Mouse (Mus musculus): ENCODE measurements around the gene Btbd9. TPM values are rescaled to one million over a fixed set of nuclear protein-coding genes. Genes with fewer than 3 reads are reported as not detected.

Btbd9 gene
- polyA plus RNA-seq, 1 experiment: 21.6 TPM

DNA sequence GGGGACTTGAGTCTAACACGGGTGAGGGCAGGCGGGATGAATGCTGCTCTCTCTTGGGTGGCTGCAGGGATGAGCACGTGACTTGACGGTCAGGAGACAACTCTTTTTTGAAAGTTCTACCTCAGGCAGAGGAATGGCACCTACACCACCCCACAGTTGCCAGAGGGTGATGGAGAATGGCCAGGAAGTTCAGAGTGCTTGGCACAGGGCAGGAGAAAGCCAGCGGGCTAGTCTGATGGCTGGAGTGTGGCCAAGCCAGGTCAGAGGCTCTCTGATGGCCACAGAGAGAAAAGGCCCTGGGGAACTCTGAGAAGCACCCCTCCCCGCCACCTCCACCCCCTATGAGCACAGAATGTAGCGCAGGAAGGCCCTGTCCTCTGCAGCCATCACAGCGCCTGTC lies 366.0 kb downstream of the Btbd9 start:
- no peak for TF ChIP-seq CTCF (IDR thresholded peaks at IDR 0.05; ENCODE audit: low read depth, low read length)
- no peak for TF ChIP-seq EP300 (IDR thresholded peaks at IDR 0.05; ENCODE audit: insufficient read depth, low read depth, low read length)
- no peak for TF ChIP-seq POLR2A (IDR thresholded peaks at IDR 0.05; ENCODE audit: insufficient read depth, low read length)
- Histone ChIP-seq H3K4me3 (ENCODE audit: low read depth, low read length) (no peak overlapping the region), H3K4me1 (ENCODE audit: control insufficient read depth, insufficient read depth, low read length) (no peaks in the 10 kb centered on the region), H3K9me3 (replicated peaks; ENCODE audit: control insufficient read depth, insufficient read depth, low read length, poor library complexity, severe bottlenecking) (no peaks in the 10 kb centered on the region), H3K9ac (ENCODE audit: low read depth, poor library complexity, severe bottlenecking) (no peak overlapping the region), H3K36me3 (ENCODE audit: control insufficient read depth, insufficient read depth, low read length, poor library complexity, severe bottlenecking) (no peaks in the 10 kb centered on the region), H3K27ac (ENCODE audit: insufficient read depth, low read length) (no peak overlapping the region), H3K27me3 (ENCODE audit: control insufficient read depth, insufficient read depth, low read length, poor library complexity, severe bottlenecking) (no peaks in the 10 kb centered on the region)

DNA sequence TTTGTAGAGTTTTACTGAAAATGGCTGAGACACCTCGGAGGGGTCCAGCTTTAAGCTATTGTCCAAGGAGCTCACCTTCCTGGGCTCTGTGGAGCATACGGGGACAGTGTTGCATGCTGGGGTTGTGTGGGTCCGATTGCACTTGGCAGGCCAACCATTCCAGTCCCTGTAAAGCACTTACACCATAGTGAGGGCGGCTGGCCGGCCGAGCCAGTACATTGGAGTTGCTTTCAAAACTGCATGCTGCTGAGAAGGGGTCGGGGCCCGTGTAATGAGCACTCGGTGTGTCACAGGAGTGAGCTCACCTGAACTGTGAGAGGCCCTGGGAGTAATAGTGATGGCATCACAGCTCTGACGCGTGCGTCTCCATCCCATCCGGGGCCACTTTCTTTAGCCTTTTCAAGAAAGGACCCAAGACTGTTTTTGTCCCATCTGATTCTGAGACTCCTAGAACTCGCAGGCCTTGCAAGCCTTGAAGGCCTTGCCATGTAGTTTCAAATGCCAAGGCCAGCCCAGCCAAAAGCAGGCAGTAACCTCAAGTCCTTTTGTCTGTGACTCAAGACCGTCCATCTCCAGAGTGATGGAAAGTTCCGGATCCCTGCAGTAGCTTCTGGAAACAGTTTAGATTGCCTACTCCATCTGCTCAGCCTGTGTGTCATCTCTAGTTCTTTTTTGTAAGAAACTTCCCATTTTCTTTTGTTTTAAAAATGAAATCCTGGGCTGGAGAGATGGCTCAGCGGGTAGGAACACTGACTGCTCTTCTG lies 371.0 kb downstream of the Btbd9 start:
- Histone ChIP-seq H3K36me3 (ENCODE audit: control insufficient read depth, insufficient read depth, low read length, poor library complexity, severe bottlenecking) (no peaks in the 10 kb centered on the region), H3K9ac (ENCODE audit: low read depth, poor library complexity, severe bottlenecking) (no peak overlapping the region), H3K9me3 (replicated peaks; ENCODE audit: control insufficient read depth, insufficient read depth, low read length, poor library complexity, severe bottlenecking) (no peaks in the 10 kb centered on the region), H3K27ac (ENCODE audit: insufficient read depth, low read length) (no peak overlapping the region), H3K4me3 (ENCODE audit: low read depth, low read length) (no peak overlapping the region), H3K4me1 (ENCODE audit: control insufficient read depth, insufficient read depth, low read length) (peaks cover 5% of the 10 kb centered on the region), H3K27me3 (ENCODE audit: control insufficient read depth, insufficient read depth, low read length, poor library complexity, severe bottlenecking) (no peaks in the 10 kb centered on the region)
- TF ChIP-seq CTCF (IDR thresholded peaks at IDR 0.05; ENCODE audit: low read depth, low read length) (no peak), POLR2A (IDR thresholded peaks at IDR 0.05; ENCODE audit: insufficient read depth, low read length) (no peak), EP300 (IDR thresholded peaks at IDR 0.05; ENCODE audit: insufficient read depth, low read depth, low read length) (no peak)

DNA sequence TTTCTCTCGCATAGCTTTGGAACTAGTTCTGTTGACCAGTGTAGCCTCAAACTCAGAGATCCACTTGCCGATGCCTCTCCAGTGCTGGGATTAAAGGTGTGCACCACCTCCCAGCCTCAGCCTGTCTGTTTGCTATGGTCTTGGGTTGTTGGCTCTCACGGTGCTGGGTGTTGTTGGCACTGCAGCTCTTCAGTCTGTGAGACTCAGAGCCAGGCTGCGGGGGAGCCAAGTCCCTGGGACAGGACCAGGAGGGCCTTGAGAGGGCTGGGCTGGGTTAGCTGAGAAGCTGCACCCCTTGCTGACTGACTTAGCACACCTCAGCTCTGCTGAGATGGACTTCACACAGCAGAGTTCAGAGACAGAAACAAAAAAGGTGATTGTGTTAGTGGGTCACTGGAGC lies 376.0 kb downstream of the Btbd9 start:
- Histone ChIP-seq H3K4me3 (ENCODE audit: low read depth, low read length) (no peak overlapping the region), H3K36me3 (ENCODE audit: control insufficient read depth, insufficient read depth, low read length, poor library complexity, severe bottlenecking) (no peaks in the 10 kb centered on the region), H3K27ac (ENCODE audit: insufficient read depth, low read length) (no peak overlapping the region), H3K9ac (ENCODE audit: low read depth, poor library complexity, severe bottlenecking) (no peak overlapping the region), H3K9me3 (replicated peaks; ENCODE audit: control insufficient read depth, insufficient read depth, low read length, poor library complexity, severe bottlenecking) (no peaks in the 10 kb centered on the region), H3K4me1 (ENCODE audit: control insufficient read depth, insufficient read depth, low read length) (peaks cover 5% of the 10 kb centered on the region), H3K27me3 (ENCODE audit: control insufficient read depth, insufficient read depth, low read length, poor library complexity, severe bottlenecking) (no peaks in the 10 kb centered on the region)
- TF ChIP-seq POLR2A (IDR thresholded peaks at IDR 0.05; ENCODE audit: insufficient read depth, low read length) (no peak), CTCF (IDR thresholded peaks at IDR 0.05; ENCODE audit: low read depth, low read length) (no peak), EP300 (IDR thresholded peaks at IDR 0.05; ENCODE audit: insufficient read depth, low read depth, low read length) (no peak)

DNA sequence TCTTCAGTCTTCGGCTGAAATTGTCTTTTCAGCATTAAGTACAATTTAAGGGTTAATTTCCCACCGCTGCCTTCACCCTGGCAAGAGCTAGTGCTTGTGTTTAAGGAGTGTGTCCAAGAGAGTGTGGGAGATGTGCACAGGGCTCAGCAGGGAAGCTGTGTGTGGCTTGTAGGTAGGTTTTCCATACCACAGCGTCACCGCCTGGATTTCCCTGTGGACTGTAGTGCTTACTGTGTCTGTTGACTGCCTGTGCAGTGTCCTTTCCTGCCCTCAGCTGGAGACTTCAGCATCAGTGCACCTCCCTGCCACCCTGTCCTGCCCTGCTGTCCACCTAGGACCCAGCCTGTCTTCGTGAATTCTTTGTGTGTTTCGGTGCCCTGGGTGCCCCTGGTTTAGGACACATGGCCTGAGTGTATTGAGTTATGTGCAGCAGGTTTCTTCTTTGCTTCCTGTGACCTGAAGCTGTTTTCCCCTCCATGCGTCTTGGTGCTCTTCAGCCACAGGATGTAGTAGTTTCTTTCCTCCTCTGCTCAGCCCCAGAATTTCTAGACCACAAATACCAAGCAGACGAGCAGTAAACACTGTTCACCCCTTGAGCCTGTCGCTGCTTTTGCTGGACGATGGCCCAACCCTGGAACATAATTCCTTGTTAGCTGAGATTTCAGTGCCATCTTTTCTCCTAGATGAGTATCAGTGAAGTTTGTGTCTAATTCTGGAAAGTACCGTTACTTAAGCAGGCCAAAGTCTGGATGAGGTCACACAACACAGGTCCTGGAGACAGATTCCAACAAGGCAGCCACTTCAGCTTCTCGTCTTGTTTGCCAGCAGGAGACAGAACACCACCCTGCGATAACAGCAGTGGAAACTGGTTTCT lies 376.7 kb downstream of the Btbd9 start:
- Histone ChIP-seq H3K27ac (ENCODE audit: insufficient read depth, low read length) (no peak overlapping the region), H3K27me3 (ENCODE audit: control insufficient read depth, insufficient read depth, low read length, poor library complexity, severe bottlenecking) (no peaks in the 10 kb centered on the region), H3K36me3 (ENCODE audit: control insufficient read depth, insufficient read depth, low read length, poor library complexity, severe bottlenecking) (no peaks in the 10 kb centered on the region), H3K9ac (ENCODE audit: low read depth, poor library complexity, severe bottlenecking) (no peak overlapping the region), H3K4me1 (ENCODE audit: control insufficient read depth, insufficient read depth, low read length) (peaks cover 5% of the 10 kb centered on the region), H3K9me3 (replicated peaks; ENCODE audit: control insufficient read depth, insufficient read depth, low read length, poor library complexity, severe bottlenecking) (no peaks in the 10 kb centered on the region), H3K4me3 (ENCODE audit: low read depth, low read length) (no peak overlapping the region)
- TF ChIP-seq POLR2A (IDR thresholded peaks at IDR 0.05; ENCODE audit: insufficient read depth, low read length): no peak
- TF ChIP-seq EP300 (IDR thresholded peaks at IDR 0.05; ENCODE audit: insufficient read depth, low read depth, low read length): no peak
- no peak for TF ChIP-seq CTCF (IDR thresholded peaks at IDR 0.05; ENCODE audit: low read depth, low read length)

DNA sequence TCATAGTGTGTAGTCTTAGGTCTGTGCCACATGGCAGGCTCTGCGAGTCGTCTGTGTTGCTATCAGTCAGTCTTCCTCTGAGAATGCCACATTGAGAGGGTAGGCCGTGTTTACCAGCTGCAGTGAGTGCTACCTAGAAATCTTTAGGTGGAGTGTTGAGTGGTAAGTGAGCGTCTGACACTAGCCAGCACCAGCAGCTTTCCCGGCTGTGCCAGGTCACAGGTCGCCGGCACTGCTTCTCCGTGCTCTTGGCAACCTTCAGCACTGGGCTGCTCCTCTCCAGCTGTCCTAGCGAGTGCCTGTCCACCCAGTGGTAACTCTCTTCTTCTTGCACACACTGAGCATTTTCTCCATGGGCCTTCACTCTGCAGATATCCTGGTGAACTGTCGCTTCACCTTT lies 377.9 kb downstream of the Btbd9 start:
- Histone ChIP-seq H3K4me3 (ENCODE audit: low read depth, low read length) (no peak overlapping the region), H3K9me3 (replicated peaks; ENCODE audit: control insufficient read depth, insufficient read depth, low read length, poor library complexity, severe bottlenecking) (no peaks in the 10 kb centered on the region), H3K27ac (ENCODE audit: insufficient read depth, low read length) (no peak overlapping the region), H3K4me1 (ENCODE audit: control insufficient read depth, insufficient read depth, low read length) (peaks cover 4% of the 10 kb centered on the region), H3K9ac (ENCODE audit: low read depth, poor library complexity, severe bottlenecking) (no peak overlapping the region), H3K27me3 (ENCODE audit: control insufficient read depth, insufficient read depth, low read length, poor library complexity, severe bottlenecking) (no peaks in the 10 kb centered on the region), H3K36me3 (ENCODE audit: control insufficient read depth, insufficient read depth, low read length, poor library complexity, severe bottlenecking) (no peaks in the 10 kb centered on the region)
- TF ChIP-seq POLR2A (IDR thresholded peaks at IDR 0.05; ENCODE audit: insufficient read depth, low read length): no peak
